Mouse (Mus musculus) lung, embryonic 16.5 days (tissue): ENCODE measurements at regions not wholly inside any gene's neighbourhood (a gene's known extent, or its start where the extent isn't known, plus 50 kb on each side); places are given as distances from the start of the nearest gene placed in this dataset.

Experiments
- ATAC-seq: fragments of 200-750 bp; cut with Nextera tagmentation; 2 replicates; pipeline ENCODE4 v1.8.0; 2017; ENCODE audit warnings: low read depth, mild to moderate bottlenecking, moderate library complexity
- H3K27ac ChIP-seq: fragments of 300-500 bp; sonication (generic); 2 replicates; pipeline ENCODE4 v1.5.1; 2014; ENCODE audit warnings: mild to moderate bottlenecking, control low read depth, low read length
- H3K27me3 ChIP-seq: fragments of 300-500 bp; sonication (generic); 2 replicates; pipeline ENCODE4 v1.6.1; 2014; ENCODE audit warnings: low read depth, low read length, mixed read lengths; ENCODE audit not compliant: control insufficient read depth, insufficient read depth
- H3K36me3 ChIP-seq: fragments of 300-500 bp; sonication (generic); 2 replicates; pipeline ENCODE4 v1.6.1; 2014; ENCODE audit warnings: low read length; ENCODE audit not compliant: control insufficient read depth, insufficient read depth
- H3K4me1 ChIP-seq: fragments of 300-500 bp; sonication (generic); replicated peaks from 2 replicates; pipeline ENCODE4 v1.6.1; 2014; ENCODE audit warnings: low read length, mixed read lengths; ENCODE audit not compliant: control insufficient read depth, insufficient read depth
- H3K4me2 ChIP-seq: fragments of 300-500 bp; sonication (generic); 2 replicates; pipeline ENCODE4 v1.6.1; 2014; ENCODE audit warnings: low read depth, low read length, control low read depth
- H3K4me3 ChIP-seq: fragments of 300-500 bp; sonication (generic); 2 replicates; pipeline ENCODE4 v1.5.1; 2014; ENCODE audit warnings: mild to moderate bottlenecking, low read length, control low read depth
- H3K9ac ChIP-seq: fragments of 300-500 bp; sonication (generic); 2 replicates; pipeline ENCODE4 v1.6.1; 2014; ENCODE audit warnings: low read length, control low read depth
- H3K9me3 ChIP-seq: fragments of 300-500 bp; sonication (generic); 2 replicates; pipeline ENCODE4 v1.6.1; 2016; ENCODE audit warnings: low read length; ENCODE audit not compliant: control insufficient read depth
- WGBS: fragments of 180-500 bp; shearing (Covaris S2); extraction: QIAGEN DNeasy Blood & Tissue Kit; methylation state at CpG from one replicate; pipeline ENCODE4 v1.1.7; 2014; 5-methylcytosine and 5-hydroxymethylcytosine counted together

DNA sequence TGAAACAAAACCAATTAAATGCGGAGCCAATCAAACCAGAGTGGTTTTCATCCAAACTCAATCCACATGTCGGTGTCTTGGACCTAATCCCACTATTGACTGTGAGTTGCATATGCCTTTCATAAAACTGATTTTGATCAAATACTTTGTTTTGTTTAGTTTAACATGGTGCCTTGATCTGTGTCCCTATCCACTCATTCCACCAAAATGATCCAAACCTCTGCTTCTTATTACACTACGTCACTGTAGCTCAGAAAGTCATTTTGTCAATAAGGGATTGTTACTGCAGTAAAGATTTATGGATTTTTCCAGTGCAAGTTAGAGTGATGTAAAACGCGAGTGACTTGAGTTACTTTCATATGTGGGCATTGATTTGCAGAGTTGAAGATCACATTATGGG is 436.7 kb downstream of the Rnf144a start:
- no peak for ATAC-seq
- Histone ChIP-seq H3K27me3 (no peaks in the 10 kb centered on the region), H3K9ac (no peak overlapping the region), H3K4me2 (no peak overlapping the region), H3K9me3 (no peaks in the 10 kb centered on the region), H3K4me1 (no peaks in the 10 kb centered on the region), H3K4me3 (no peak overlapping the region), H3K27ac (no peak overlapping the region), H3K36me3 (no peaks in the 10 kb centered on the region)
- 86% methylated on average over 5 of the region's 5 CpGs for WGBS

DNA sequence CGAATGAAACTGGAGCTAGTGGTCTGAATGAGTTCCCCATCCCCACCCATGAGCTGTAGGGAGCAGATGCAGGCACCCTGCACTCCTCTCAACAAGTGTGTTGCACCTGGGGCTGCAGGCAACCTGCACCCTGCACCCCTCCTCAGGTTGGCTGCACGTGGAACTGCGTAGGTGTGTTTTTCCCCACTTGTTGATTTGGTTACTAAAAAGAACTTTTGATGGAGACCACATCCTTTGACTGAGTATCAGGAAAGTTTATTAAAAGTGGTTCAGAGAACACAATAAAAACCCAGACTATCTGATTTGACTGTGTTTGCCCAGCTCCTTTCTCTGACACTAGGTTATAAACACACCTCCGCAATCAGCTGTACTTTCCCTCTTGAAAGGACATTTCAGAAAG is 456.5 kb downstream of the Rnf144a start:
- Histone ChIP-seq H3K4me1 (no peaks in the 10 kb centered on the region), H3K9me3 (no peaks in the 10 kb centered on the region), H3K9ac (no peak overlapping the region), H3K27me3 (no peaks in the 10 kb centered on the region), H3K27ac (no peak overlapping the region), H3K36me3 (no peaks in the 10 kb centered on the region), H3K4me3 (no peak overlapping the region), H3K4me2 (no peak overlapping the region)
- no peak for ATAC-seq
- WGBS: 83% methylated on average over 4 of the region's 4 CpGs

GRCm38 (mm10) chr12:25957547-25957946 is 457.5 kb downstream of the Rnf144a start:
- Histone ChIP-seq H3K4me2 (no peak overlapping the region), H3K9me3 (no peaks in the 10 kb centered on the region), H3K4me3 (no peak overlapping the region), H3K27me3 (no peaks in the 10 kb centered on the region), H3K9ac (no peak overlapping the region), H3K36me3 (no peaks in the 10 kb centered on the region), H3K27ac (no peak overlapping the region), H3K4me1 (no peaks in the 10 kb centered on the region)
- WGBS: 73% methylated on average over 1 of the region's 1 CpGs
- no peak for ATAC-seq

DNA sequence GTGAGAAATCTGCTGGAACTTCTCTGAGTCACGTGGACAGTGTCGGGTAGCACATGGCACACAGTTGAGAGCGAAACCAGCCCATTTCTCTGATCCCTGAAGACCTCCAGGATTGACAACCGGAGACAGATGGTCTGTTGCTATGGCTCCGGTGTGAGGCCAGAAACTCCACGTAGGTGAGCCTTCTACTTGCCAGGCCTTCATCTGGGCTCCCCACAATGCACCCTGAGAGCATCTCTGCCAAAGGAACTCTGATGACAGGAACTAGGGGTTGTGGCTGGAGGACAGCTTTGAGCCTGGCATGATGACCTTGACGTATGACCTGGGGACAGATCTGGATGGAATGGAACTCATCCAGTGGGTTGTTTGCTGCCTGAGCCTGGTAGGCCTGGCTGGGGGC is 467.9 kb downstream of the Rnf144a start:
- Histone ChIP-seq H3K9me3 (no peaks in the 10 kb centered on the region), H3K4me1 (no peaks in the 10 kb centered on the region), H3K27me3 (no peaks in the 10 kb centered on the region), H3K4me2 (no peak overlapping the region), H3K36me3 (no peaks in the 10 kb centered on the region), H3K4me3 (no peak overlapping the region), H3K9ac (no peak overlapping the region), H3K27ac (no peak overlapping the region)
- no peak for ATAC-seq
- WGBS: 78% methylated on average over 7 of the region's 7 CpGs

DNA sequence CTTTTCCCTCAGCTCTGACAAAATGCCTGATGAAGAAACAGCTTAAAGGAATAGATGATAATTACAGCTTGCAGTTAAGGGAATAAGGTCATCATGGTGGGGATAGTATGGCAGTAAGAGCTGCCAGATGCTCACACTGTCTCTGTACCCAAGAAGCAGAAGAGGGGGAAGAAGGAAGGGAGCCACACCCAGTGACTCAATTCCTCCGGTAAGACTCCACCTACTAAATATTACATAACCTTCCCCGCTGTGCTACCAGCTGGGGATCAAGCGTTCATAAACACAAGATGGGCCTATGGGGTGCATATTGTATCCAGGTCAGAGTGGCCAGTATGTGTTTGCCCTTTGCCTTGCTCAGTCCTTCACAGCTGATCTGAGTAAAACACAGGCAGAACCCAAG is 468.9 kb downstream of the Rnf144a start:
- Histone ChIP-seq H3K36me3 (no peaks in the 10 kb centered on the region), H3K9me3 (no peaks in the 10 kb centered on the region), H3K9ac (no peak overlapping the region), H3K4me3 (no peak overlapping the region), H3K27me3 (no peaks in the 10 kb centered on the region), H3K4me2 (no peak overlapping the region), H3K27ac (no peak overlapping the region), H3K4me1 (no peaks in the 10 kb centered on the region)
- ATAC-seq: no peak
- 87% methylated on average over 3 of the region's 3 CpGs for WGBS

- 58% methylated on average over 6 of the region's 6 CpGs for WGBS
- H3K4me2 ChIP-seq: no peak overlapping the region
Measured at GRCm38 (mm10) chr12:25938856-25939255, 476.2 kb downstream of the Rnf144a start.

DNA sequence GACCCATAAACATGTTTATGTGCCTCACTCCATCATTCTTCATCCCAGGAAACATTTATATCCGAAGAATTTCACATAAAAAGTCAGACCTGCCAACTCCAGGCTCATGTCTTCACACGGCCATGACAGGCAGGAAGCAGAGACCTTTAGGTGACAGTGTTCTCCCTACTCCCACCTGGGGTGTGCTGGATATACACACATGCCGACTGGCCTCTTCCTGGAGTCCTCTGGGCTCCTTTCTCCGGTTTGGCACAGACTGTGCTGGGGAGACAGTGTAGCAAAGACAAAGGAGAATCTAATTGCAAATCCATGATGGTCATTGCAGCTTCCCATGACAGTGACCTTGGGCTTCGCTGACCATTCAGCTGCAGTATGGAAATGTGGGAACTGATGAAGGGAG is 480.1 kb downstream of the Rnf144a start:
- Histone ChIP-seq H3K36me3 (no peaks in the 10 kb centered on the region), H3K27me3 (no peaks in the 10 kb centered on the region), H3K4me2 (no peak overlapping the region), H3K9me3 (no peaks in the 10 kb centered on the region), H3K4me3 (no peak overlapping the region), H3K27ac (no peak overlapping the region), H3K9ac (no peak overlapping the region), H3K4me1 (no peaks in the 10 kb centered on the region)
- no peak for ATAC-seq
- 62% methylated on average over 5 of the region's 5 CpGs for WGBS

More at GRCm38 (mm10) chr12:25938856-25939255, 476.2 kb downstream of the Rnf144a start:
- Histone ChIP-seq H3K27me3 (no peaks in the 10 kb centered on the region), H3K4me3 (no peak overlapping the region), H3K27ac (no peak overlapping the region), H3K9ac (no peak overlapping the region), H3K9me3 (no peaks in the 10 kb centered on the region), H3K4me1 (no peaks in the 10 kb centered on the region), H3K36me3 (no peaks in the 10 kb centered on the region)
- ATAC-seq: no peak

DNA sequence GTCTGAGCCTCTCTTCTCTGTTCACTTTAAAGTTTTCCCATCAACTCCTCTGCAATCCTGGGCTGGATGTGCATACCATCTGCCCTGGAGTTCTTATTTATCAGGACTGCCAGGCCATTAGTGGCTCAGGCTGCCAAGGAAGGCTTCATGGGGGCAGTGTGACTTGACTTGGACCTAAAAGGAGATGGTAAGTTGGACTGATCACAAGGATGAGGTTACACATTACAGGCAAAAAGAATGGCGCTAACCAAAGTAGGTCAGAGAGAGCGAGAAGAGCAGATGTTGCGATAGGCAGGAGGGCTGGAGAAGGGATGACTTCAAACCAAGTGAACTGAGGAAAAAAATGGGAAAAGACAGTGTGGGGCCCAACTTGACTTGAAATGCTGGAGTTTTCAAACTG is 480.5 kb downstream of the Rnf144a start:
- H3K4me1 ChIP-seq: no peaks in the 10 kb centered on the region
- H3K4me3 ChIP-seq: no peak overlapping the region
- no peak overlapping the region for H3K9ac ChIP-seq
- H3K27me3 ChIP-seq: no peaks in the 10 kb centered on the region
- ATAC-seq: no peak
- 92% methylated on average over 3 of the region's 3 CpGs for WGBS
- H3K9me3 ChIP-seq: no peaks in the 10 kb centered on the region
- no peak overlapping the region for H3K4me2 ChIP-seq
- no peaks in the 10 kb centered on the region for H3K36me3 ChIP-seq
- H3K27ac ChIP-seq: no peak overlapping the region

DNA sequence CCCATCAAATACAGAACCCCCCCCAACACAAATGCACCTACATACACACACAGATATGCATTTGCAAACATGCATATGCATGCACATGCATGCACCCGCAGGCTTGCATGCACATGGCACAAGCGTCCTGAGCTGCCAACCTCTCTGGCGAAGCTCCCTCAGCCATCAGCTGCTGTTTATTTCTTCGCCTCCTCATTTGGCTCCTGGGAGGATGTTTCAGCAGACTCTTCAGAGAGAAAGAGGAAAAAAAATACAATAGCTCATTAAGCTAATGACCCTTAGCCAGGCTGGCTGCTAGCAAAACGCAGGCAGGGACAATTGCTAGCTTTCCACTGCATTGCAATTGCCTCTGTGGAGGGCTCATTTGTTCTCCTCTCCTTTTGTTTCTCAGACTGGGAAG is 488.7 kb downstream of the Rnf144a start:
- H3K4me2 ChIP-seq: no peak overlapping the region
- ATAC-seq: no peak
- 57% methylated on average over 5 of the region's 5 CpGs for WGBS
- H3K27ac ChIP-seq: no peak overlapping the region
- H3K9ac ChIP-seq: no peak overlapping the region
- no peak overlapping the region for H3K4me3 ChIP-seq
- H3K27me3 ChIP-seq: no peaks in the 10 kb centered on the region
- H3K4me1 ChIP-seq: no peaks in the 10 kb centered on the region
- no peaks in the 10 kb centered on the region for H3K36me3 ChIP-seq
- H3K9me3 ChIP-seq: no peaks in the 10 kb centered on the region

GRCm38 (mm10) chr12:25924526-25924925 is 490.5 kb downstream of the Rnf144a start:
- WGBS: 79% methylated on average over 9 of the region's 9 CpGs
- no peak overlapping the region for H3K27ac ChIP-seq
- no peaks in the 10 kb centered on the region for H3K9me3 ChIP-seq
- no peaks in the 10 kb centered on the region for H3K4me1 ChIP-seq
- H3K36me3 ChIP-seq: no peaks in the 10 kb centered on the region
- H3K27me3 ChIP-seq: no peaks in the 10 kb centered on the region
- no peak overlapping the region for H3K9ac ChIP-seq
- H3K4me2 ChIP-seq: no peak overlapping the region
- no peak for ATAC-seq
- no peak overlapping the region for H3K4me3 ChIP-seq
